Mouse (Mus musculus) bone marrow, adult 2 months (tissue): ENCODE results near the gene Aph1b.

Experiments
- CTCF ChIP-seq: fragments of 200-500 bp; IDR thresholded peaks from 2 replicates; pipeline ENCODE4 v1.5.1; 2011; ENCODE audit warnings: low read length, control low read depth; ENCODE audit not compliant: control insufficient read depth, insufficient read depth
- POLR2A ChIP-seq: fragments of 200-500 bp; IDR thresholded peaks from 2 replicates; pipeline ENCODE4 v1.6.1; 2011; ENCODE audit warnings: low read depth, mild to moderate bottlenecking, control low read depth, low read length, borderline replicate concordance; ENCODE audit not compliant: control insufficient read depth

DNA sequence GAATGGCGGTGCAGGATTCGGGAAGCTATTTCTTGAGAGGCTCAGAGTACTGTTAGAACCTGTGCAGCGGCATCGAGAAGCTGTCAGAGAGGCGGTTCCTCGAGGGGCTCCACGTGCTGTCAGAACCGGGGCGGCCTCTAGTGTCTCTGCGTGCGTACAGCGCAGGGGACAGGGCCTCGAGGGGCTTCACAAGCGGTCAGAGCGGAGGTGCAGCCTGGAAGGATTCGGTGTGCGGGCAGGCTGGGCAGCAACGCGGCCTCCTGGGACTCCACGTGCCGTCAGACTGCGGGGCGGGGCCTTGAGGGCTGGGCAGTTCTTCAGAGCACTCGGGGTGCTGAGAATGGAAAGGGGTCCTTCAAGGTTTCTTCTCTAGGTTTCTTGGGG, 39.8 kb upstream of the Aph1b start:
- TF ChIP-seq CTCF (no peak), POLR2A (no peak)
